Mouse (Mus musculus) pancreas, adult 10 weeks (tissue): ENCODE measurements around the gene Twistnb. TPM values are rescaled to one million over a fixed set of nuclear protein-coding genes. Genes with fewer than 3 reads are reported as not detected.

ENCODE experiments used
- polyA plus RNA-seq: library from polyadenylated mRNA; stranded (reverse); fragments of 350-450 nt; fragmentation: Illumina TruSeq; extraction: RNeasy Lipid Tissue Mini Kit (QIAGEN cat#74804); gene quantifications from one replicate; pipeline ENCODE4 v1.2.3, GENCODE M21; 2015; ENCODE audit warnings: low read depth, low replicate concordance; ENCODE audit not compliant: insufficient read depth

Twistnb gene
- 2.1 TPM for polyA plus RNA-seq

DNA sequence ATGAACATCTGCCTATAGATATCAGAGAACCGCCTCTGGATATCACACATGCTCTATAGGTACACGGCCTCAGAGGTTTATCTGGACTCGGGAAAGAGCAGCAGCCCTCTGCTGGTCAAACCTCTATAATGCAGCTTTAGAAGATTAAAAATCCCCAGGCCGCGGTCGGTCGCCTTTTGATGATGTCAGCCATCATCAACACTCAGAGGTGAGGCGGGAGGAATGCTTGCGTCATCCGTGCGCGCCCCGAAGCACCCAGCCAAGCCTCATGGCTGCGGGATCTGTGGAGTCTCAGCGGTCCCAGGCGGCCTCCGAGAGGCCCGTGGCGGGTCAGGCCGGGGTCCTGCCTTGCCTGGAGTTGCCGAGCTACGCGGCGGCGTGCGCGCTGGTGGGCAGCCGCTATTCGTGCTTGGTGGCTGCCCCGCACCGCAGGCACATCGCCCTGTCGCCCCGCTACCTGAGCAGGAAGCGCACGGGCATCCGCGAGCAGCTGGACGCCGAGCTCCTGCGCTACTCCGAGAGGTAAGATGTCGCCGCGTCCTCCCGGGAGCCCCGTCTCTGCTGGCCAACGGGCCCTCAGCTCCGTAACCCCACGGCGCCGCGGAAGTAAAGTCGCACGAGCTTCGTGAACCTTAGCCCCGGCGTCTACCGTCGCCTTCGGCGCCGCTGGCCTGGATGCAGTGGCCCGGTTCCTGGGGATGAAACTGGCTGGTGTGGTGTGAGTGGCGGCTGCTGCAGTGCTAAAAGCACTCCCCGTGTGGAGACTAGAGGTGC lies at the start of gene Twistnb:
Twistnb (plus strand) TSS at position 249 of the 774 bp plus-strand sequence.

DNA sequence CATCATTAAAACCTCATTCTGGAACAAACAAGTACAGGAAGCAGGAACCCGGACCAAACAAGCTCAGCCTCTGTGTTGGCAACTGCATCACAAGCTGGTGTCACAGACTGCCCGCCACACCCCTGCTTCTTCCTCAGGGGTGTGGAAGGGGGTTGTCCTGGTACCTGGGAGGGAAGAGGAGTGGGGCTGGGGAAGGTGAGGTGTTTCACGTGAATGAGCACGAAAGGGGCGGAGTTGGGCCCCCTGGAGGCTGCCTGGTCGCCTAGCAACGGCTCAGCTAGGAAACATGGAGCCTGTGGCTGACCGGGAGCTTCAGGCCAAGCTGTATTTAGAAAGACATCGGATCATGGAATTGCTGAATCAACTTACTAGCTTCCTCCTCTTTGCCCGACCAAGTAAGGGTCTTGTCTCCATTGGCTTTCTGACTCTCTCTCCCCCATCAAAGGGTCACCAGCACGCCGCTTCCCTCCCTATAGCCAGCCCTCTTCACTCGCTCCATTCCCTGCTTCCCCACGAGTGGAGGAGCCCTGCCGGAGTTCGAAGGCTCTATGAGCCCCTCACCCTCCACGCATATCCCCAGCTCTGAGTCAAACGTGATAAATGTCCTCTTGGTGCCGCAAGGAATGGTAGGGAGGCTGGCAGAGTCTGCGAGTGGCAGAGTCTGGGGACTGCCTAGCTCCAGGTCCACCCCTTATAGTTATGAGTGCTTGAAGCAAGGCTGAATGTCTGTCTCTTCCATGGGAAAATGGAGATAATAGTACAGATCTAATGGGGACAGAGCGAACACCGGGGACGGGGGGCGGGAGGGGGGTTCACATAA lies 34.4 kb upstream of the Twistnb start, which contains the start of gene Efcab10:
Efcab10 (plus strand) TSS at position 51 of the 820 bp plus-strand sequence.

Other genes starting within 250 kb of the Twistnb start
- gene Efcab10, start 34.8 kb upstream of the Twistnb start, polyA plus RNA-seq = not detected